Mouse (Mus musculus): Measurements from ENCODE around the gene Nupr1.

Gene Nupr1

GRCm38 (mm10) chr7:126630824-126631518 is at the start of gene Nupr1:
TSS of gene Nupr1 (minus strand) at chr7:126630861.
- no peak for DNase-seq (ENCODE audit: low read depth, low spot score)

GRCm38 (mm10) chr7:126679683-126680082 is 49.0 kb upstream of the Nupr1 start:
- no peak for DNase-seq (ENCODE audit: low read depth, low spot score)

- no peak for DNase-seq (ENCODE audit: low read depth, low spot score)
Observed at GRCm38 (mm10) chr7:126678545-126679341, 48.1 kb upstream of the Nupr1 start.

GRCm38 (mm10) chr7:126676631-126677220 is 46.1 kb upstream of the Nupr1 start:
- DNase-seq (ENCODE audit: low read depth, low spot score), result no peak

- no peak for DNase-seq (ENCODE audit: low read depth, low spot score)
Observed at GRCm38 (mm10) chr7:126676207-126676606, 45.5 kb upstream of the Nupr1 start, which contains the start of gene Sult1a1. TSS of gene Sult1a1 (minus strand) at chr7:126676432.

GRCm38 (mm10) chr7:126675104-126675503 is 44.4 kb upstream of the Nupr1 start:
- DNase-seq (ENCODE audit: low read depth, low spot score), result no peak

- DNase-seq (ENCODE audit: low read depth, low spot score), result no peak
Observed at GRCm38 (mm10) chr7:126672111-126672510, 41.5 kb upstream of the Nupr1 start.

- DNase-seq (ENCODE audit: low read depth, low spot score), result no peak
Observed at GRCm38 (mm10) chr7:126670152-126670551, 39.5 kb upstream of the Nupr1 start.

GRCm38 (mm10) chr7:126668452-126668851 is 37.8 kb upstream of the Nupr1 start:
- no peak for DNase-seq (ENCODE audit: low read depth, low spot score)

- DNase-seq (ENCODE audit: low read depth, low spot score), result no peak
Observed at GRCm38 (mm10) chr7:126667495-126668090, 36.9 kb upstream of the Nupr1 start.

GRCm38 (mm10) chr7:126665269-126665668 is 34.6 kb upstream of the Nupr1 start:
- no peak for DNase-seq (ENCODE audit: low read depth, low spot score)

- DNase-seq (ENCODE audit: low read depth, low spot score), result no peak
Observed at GRCm38 (mm10) chr7:126663646-126664045, 33.0 kb upstream of the Nupr1 start.

GRCm38 (mm10) chr7:126659771-126660170 is 29.1 kb upstream of the Nupr1 start:
- no peak for DNase-seq (ENCODE audit: low read depth, low spot score)

GRCm38 (mm10) chr7:126657522-126657921 is 26.9 kb upstream of the Nupr1 start:
- no peak for DNase-seq (ENCODE audit: low read depth, low spot score)

GRCm38 (mm10) chr7:126655695-126656094 is 25.0 kb upstream of the Nupr1 start:
- peak; percentile 78 for DNase-seq (ENCODE audit: low read depth, low spot score)

- peak; percentile 39 for DNase-seq (ENCODE audit: low read depth, low spot score)
Observed at GRCm38 (mm10) chr7:126653991-126654390, 23.3 kb upstream of the Nupr1 start.

GRCm38 (mm10) chr7:126650852-126651251 is 20.2 kb upstream of the Nupr1 start:
- no peak for DNase-seq (ENCODE audit: low read depth, low spot score)

GRCm38 (mm10) chr7:126649231-126650051 is 18.8 kb upstream of the Nupr1 start, which contains the start of gene Sgf29:
TSS of gene Sgf29 (plus strand) at chr7:126649309.
- peak; percentile 96 for DNase-seq (ENCODE audit: low read depth, low spot score)

- DNase-seq (ENCODE audit: low read depth, low spot score), result peak; percentile 41
Observed at GRCm38 (mm10) chr7:126648486-126648885, 17.8 kb upstream of the Nupr1 start.

- no peak for DNase-seq (ENCODE audit: low read depth, low spot score)
Observed at GRCm38 (mm10) chr7:126645708-126646107, 15.0 kb upstream of the Nupr1 start.

- no peak for DNase-seq (ENCODE audit: low read depth, low spot score)
Observed at GRCm38 (mm10) chr7:126644914-126645313, 14.3 kb upstream of the Nupr1 start.
